Mouse (Mus musculus): ENCODE measurements at regions not wholly inside any gene's neighbourhood (a gene's known extent, or its start where the extent isn't known, plus 50 kb on each side); places are given as distances from the start of the nearest gene placed in this dataset.

DNA sequence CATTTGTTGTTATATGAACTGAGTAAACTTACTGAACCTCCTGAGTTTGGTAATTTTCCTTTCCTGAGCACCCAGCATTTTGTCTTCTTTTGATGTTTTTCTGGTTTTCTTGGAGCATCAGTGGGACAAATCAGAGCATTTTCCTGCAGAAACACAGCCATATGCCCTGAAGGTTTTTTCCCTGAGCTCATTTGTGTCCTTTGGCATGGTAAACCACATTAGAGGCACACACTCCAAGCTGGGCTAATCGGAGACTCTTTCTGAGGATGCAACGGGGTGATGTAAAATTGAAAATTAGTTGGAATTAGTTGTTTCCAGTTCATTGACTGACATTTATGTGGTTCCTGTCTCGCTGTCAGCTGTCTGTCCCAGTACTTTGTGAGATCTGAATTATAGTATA is 260.8 kb upstream of the Nrp1 start:
- DNase-seq (ENCODE audit: low read depth, low spot score) = no peak
- Histone ChIP-seq H3K4me3 (ENCODE audit: insufficient read depth in 1 of 2, low read depth in 1 of 2, low read length in 2 of 2, poor library complexity in 1 of 2, severe bottlenecking in 1 of 2) (no peak overlapping the region), H3K36me3 (ENCODE audit: control insufficient read depth, insufficient read depth, low read length, poor library complexity, severe bottlenecking) (no peaks in the 10 kb centered on the region), H3K4me1 (ENCODE audit: control insufficient read depth in 2 of 2, insufficient read depth in 2 of 2, low read length in 2 of 2, poor library complexity in 1 of 2) (no peaks in the 10 kb centered on the region), H3K27ac (ENCODE audit: insufficient read depth, low read depth, low read length, poor library complexity, severe bottlenecking) (no peak overlapping the region), H3K9me3 (ENCODE audit: control insufficient read depth, insufficient read depth, low read depth, low read length) (no peaks in the 10 kb centered on the region), H3K9ac (ENCODE audit: insufficient read depth, low read depth, low read length, poor library complexity, severe bottlenecking) (no peak overlapping the region)
- TF ChIP-seq ZNF384 (IDR thresholded peaks at IDR 0.05; ENCODE audit: low read depth, low read length) = no peak
- no peak for TF ChIP-seq HCFC1 (IDR thresholded peaks at IDR 0.05; ENCODE audit: borderline replicate concordance, insufficient read depth, low read length)
- no peak for TF ChIP-seq ZC3H11A (IDR thresholded peaks at IDR 0.05; ENCODE audit: borderline replicate concordance, low read depth, low read length)
- TF ChIP-seq CHD2 (IDR thresholded peaks at IDR 0.05; ENCODE audit: low read depth, low read length) = no peak
- no peak for TF ChIP-seq MAFK (IDR thresholded peaks at IDR 0.05; ENCODE audit: insufficient read depth, low read depth, low read length)
- in situ Hi-C loops (cut with MboI; ENCODE audit: low sequenced_read_pairs in 2 of 2, unreplicated experiment in 2 of 2) = no loop called here

DNA sequence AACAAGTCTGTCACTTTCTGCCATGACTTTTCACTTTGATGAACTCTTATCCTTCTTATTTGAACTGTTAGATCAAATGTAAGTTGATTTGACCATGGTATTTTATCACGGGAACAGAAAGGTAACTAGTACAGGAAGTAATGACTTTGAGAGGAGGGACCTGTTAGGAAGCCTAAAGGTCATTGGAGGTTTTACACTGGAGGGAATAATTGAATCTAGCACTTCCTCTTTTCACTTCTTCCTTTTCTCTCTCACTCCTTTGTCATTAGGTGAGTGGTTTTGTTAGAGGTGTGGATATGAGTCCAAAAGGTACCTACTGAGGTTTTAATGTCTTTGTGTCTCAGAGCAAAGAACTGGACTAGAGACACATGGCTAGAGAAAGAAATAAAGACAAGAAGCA is 255.0 kb upstream of the Nrp1 start:
- no peaks in the 10 kb centered on the region for H3K4me1 ChIP-seq (ENCODE audit: control insufficient read depth in 2 of 2, insufficient read depth in 2 of 2, low read length in 2 of 2, poor library complexity in 1 of 2)
- no peak for DNase-seq (ENCODE audit: low read depth, low spot score)
- H3K9ac ChIP-seq (ENCODE audit: insufficient read depth, low read depth, low read length, poor library complexity, severe bottlenecking) = no peak overlapping the region
- in situ Hi-C loops (cut with MboI; ENCODE audit: low sequenced_read_pairs in 2 of 2, unreplicated experiment in 2 of 2) = no loop called here
- no peaks in the 10 kb centered on the region for H3K36me3 ChIP-seq (ENCODE audit: control insufficient read depth, insufficient read depth, low read length, poor library complexity, severe bottlenecking)
- TF ChIP-seq MAFK (IDR thresholded peaks at IDR 0.05; ENCODE audit: insufficient read depth, low read depth, low read length) (no peak), ZC3H11A (IDR thresholded peaks at IDR 0.05; ENCODE audit: borderline replicate concordance, low read depth, low read length) (no peak), HCFC1 (IDR thresholded peaks at IDR 0.05; ENCODE audit: borderline replicate concordance, insufficient read depth, low read length) (no peak), CHD2 (IDR thresholded peaks at IDR 0.05; ENCODE audit: low read depth, low read length) (no peak), ZNF384 (IDR thresholded peaks at IDR 0.05; ENCODE audit: low read depth, low read length) (no peak)
- H3K27ac ChIP-seq (ENCODE audit: insufficient read depth, low read depth, low read length, poor library complexity, severe bottlenecking) = no peak overlapping the region
- no peak overlapping the region for H3K4me3 ChIP-seq (ENCODE audit: insufficient read depth in 1 of 2, low read depth in 1 of 2, low read length in 2 of 2, poor library complexity in 1 of 2, severe bottlenecking in 1 of 2)
- H3K9me3 ChIP-seq (ENCODE audit: control insufficient read depth, insufficient read depth, low read depth, low read length) = no peaks in the 10 kb centered on the region

DNA sequence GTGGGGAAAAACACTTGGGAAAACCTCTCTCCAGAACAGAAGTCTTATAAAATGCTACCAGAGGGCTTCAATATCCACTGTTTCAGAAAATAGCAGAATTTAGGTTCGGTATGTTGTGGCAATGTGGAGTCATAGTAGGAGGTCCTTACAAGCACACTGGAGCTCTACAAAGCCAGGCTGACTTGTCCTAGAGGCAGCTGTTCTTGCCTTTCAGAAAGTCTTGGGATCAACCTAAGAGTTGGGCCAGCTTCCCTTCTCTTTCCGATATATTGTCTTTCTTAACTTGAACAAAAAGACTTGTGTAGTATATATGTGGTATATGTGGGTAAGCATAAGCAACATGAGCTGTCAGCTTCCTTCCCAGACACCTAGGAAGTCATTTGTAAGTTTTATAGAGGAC is 251.8 kb upstream of the Nrp1 start:
- DNase-seq (ENCODE audit: low read depth, low spot score) = no peak
- H3K4me3 ChIP-seq (ENCODE audit: insufficient read depth in 1 of 2, low read depth in 1 of 2, low read length in 2 of 2, poor library complexity in 1 of 2, severe bottlenecking in 1 of 2) = no peak overlapping the region
- no peak overlapping the region for H3K9ac ChIP-seq (ENCODE audit: insufficient read depth, low read depth, low read length, poor library complexity, severe bottlenecking)
- no peak for TF ChIP-seq MAFK (IDR thresholded peaks at IDR 0.05; ENCODE audit: insufficient read depth, low read depth, low read length)
- TF ChIP-seq ZC3H11A (IDR thresholded peaks at IDR 0.05; ENCODE audit: borderline replicate concordance, low read depth, low read length) = no peak
- H3K36me3 ChIP-seq (ENCODE audit: control insufficient read depth, insufficient read depth, low read length, poor library complexity, severe bottlenecking) = no peaks in the 10 kb centered on the region
- H3K4me1 ChIP-seq (ENCODE audit: control insufficient read depth in 2 of 2, insufficient read depth in 2 of 2, low read length in 2 of 2, poor library complexity in 1 of 2) = no peaks in the 10 kb centered on the region
- no peaks in the 10 kb centered on the region for H3K9me3 ChIP-seq (ENCODE audit: control insufficient read depth, insufficient read depth, low read depth, low read length)
- H3K27ac ChIP-seq (ENCODE audit: insufficient read depth, low read depth, low read length, poor library complexity, severe bottlenecking) = no peak overlapping the region
- in situ Hi-C loops (cut with MboI; ENCODE audit: low sequenced_read_pairs in 2 of 2, unreplicated experiment in 2 of 2) = no loop called here

DNA sequence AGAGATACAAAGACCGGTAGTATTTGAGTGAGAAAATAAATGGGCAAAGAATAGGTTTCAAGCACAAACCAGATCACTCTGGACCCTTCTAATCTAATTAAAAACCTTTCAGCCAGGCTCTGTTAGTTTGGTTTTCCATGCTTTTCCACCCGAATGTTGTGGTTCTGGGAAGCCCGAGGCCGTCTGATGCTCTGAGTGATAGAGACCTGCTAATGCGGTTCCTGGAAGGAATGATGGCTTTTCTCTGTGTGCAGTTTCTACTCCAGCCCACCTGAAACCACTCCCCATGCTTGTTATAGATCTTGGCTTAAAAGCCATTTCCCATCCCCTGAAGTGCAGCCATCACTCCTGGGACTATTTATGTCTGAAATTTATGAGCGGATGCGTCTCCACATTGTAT is 251.4 kb upstream of the Nrp1 start:
- no peaks in the 10 kb centered on the region for H3K9me3 ChIP-seq (ENCODE audit: control insufficient read depth, insufficient read depth, low read depth, low read length)
- no peaks in the 10 kb centered on the region for H3K4me1 ChIP-seq (ENCODE audit: control insufficient read depth in 2 of 2, insufficient read depth in 2 of 2, low read length in 2 of 2, poor library complexity in 1 of 2)
- H3K9ac ChIP-seq (ENCODE audit: insufficient read depth, low read depth, low read length, poor library complexity, severe bottlenecking) = no peak overlapping the region
- no peak for DNase-seq (ENCODE audit: low read depth, low spot score)
- no peak overlapping the region for H3K27ac ChIP-seq (ENCODE audit: insufficient read depth, low read depth, low read length, poor library complexity, severe bottlenecking)
- TF ChIP-seq CHD2 (IDR thresholded peaks at IDR 0.05; ENCODE audit: low read depth, low read length) (no peak), ZNF384 (IDR thresholded peaks at IDR 0.05; ENCODE audit: low read depth, low read length) (no peak), ZC3H11A (IDR thresholded peaks at IDR 0.05; ENCODE audit: borderline replicate concordance, low read depth, low read length) (no peak), HCFC1 (IDR thresholded peaks at IDR 0.05; ENCODE audit: borderline replicate concordance, insufficient read depth, low read length) (no peak), MAFK (IDR thresholded peaks at IDR 0.05; ENCODE audit: insufficient read depth, low read depth, low read length) (no peak)
- no peaks in the 10 kb centered on the region for H3K36me3 ChIP-seq (ENCODE audit: control insufficient read depth, insufficient read depth, low read length, poor library complexity, severe bottlenecking)
- in situ Hi-C loops (cut with MboI; ENCODE audit: low sequenced_read_pairs in 2 of 2, unreplicated experiment in 2 of 2) = no loop called here
- H3K4me3 ChIP-seq (ENCODE audit: insufficient read depth in 1 of 2, low read depth in 1 of 2, low read length in 2 of 2, poor library complexity in 1 of 2, severe bottlenecking in 1 of 2) = no peak overlapping the region

DNA sequence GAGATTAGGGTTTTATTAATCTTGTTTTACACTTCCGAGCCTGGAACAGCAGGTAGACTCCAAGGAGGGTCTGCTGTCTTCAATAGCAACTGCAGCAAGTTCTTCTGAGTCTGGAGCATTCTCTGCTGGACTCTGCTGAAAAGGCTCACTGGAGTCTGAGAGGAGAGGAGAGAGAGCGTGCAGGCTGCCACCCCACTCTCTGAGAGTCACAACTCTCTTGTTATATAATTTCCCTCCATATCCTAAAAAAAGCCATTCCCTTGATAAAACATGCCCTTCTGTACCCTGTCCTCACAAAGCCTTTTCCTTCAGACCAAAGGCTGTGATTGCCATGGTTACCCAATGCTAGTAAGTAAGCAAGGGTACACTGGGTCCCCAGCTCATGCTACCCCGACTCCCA is 249.4 kb upstream of the Nrp1 start:
- Histone ChIP-seq H3K4me1 (ENCODE audit: control insufficient read depth in 2 of 2, insufficient read depth in 2 of 2, low read length in 2 of 2, poor library complexity in 1 of 2) (no peaks in the 10 kb centered on the region), H3K27ac (ENCODE audit: insufficient read depth, low read depth, low read length, poor library complexity, severe bottlenecking) (no peak overlapping the region), H3K4me3 (ENCODE audit: insufficient read depth in 1 of 2, low read depth in 1 of 2, low read length in 2 of 2, poor library complexity in 1 of 2, severe bottlenecking in 1 of 2) (no peak overlapping the region), H3K36me3 (ENCODE audit: control insufficient read depth, insufficient read depth, low read length, poor library complexity, severe bottlenecking) (no peaks in the 10 kb centered on the region), H3K9ac (ENCODE audit: insufficient read depth, low read depth, low read length, poor library complexity, severe bottlenecking) (no peak overlapping the region), H3K9me3 (ENCODE audit: control insufficient read depth, insufficient read depth, low read depth, low read length) (no peaks in the 10 kb centered on the region)
- DNase-seq (ENCODE audit: low read depth, low spot score) = no peak
- TF ChIP-seq HCFC1 (IDR thresholded peaks at IDR 0.05; ENCODE audit: borderline replicate concordance, insufficient read depth, low read length) (no peak), MAFK (IDR thresholded peaks at IDR 0.05; ENCODE audit: insufficient read depth, low read depth, low read length) (no peak), CHD2 (IDR thresholded peaks at IDR 0.05; ENCODE audit: low read depth, low read length) (no peak), ZNF384 (IDR thresholded peaks at IDR 0.05; ENCODE audit: low read depth, low read length) (no peak), ZC3H11A (IDR thresholded peaks at IDR 0.05; ENCODE audit: borderline replicate concordance, low read depth, low read length) (no peak)
- in situ Hi-C loops (cut with MboI; ENCODE audit: low sequenced_read_pairs in 2 of 2, unreplicated experiment in 2 of 2) = no loop called here

Data from ES-E14 (cell line).